Mouse (Mus musculus) left cerebral cortex, adult 9 months (tissue): Measurements from ENCODE around the gene Ttc39a.
"Not testable (repeated sequence)": the region's sequence is repeated elsewhere in the genome, so short reads cannot be mapped to it uniquely, and the experiment has no call there.

Experiments used
- DNase-seq, 2 experiments: peaks; one replicate each; pipeline ENCODE4 v3.0.0; 2022; ENCODE audit warnings: low spot score in 2 of 2

The Ttc39a gene

GRCm38 (mm10) chr4:109406486-109407175 is at the start of gene Ttc39a:
Gene Ttc39a, plus strand, starts transcription at chr4:109406623.
- DNase-seq = no peak

GRCm38 (mm10) chr4:109378107-109378506 is 28.3 kb upstream of the Ttc39a start:
- no peak for DNase-seq

- no peak for DNase-seq
Measured at GRCm38 (mm10) chr4:109382457-109382856, 24.0 kb upstream of the Ttc39a start.

- DNase-seq = no peak
Measured at GRCm38 (mm10) chr4:109385599-109385998, 20.8 kb upstream of the Ttc39a start.

- DNase-seq = no peak
Measured at GRCm38 (mm10) chr4:109393229-109393779, 13.1 kb upstream of the Ttc39a start.

GRCm38 (mm10) chr4:109393902-109394301 is 12.5 kb upstream of the Ttc39a start:
- DNase-seq = no peak

GRCm38 (mm10) chr4:109394314-109395074 is 11.9 kb upstream of the Ttc39a start:
- no peak for DNase-seq

GRCm38 (mm10) chr4:109400366-109400980 is 6.0 kb upstream of the Ttc39a start:
- no peak for DNase-seq

GRCm38 (mm10) chr4:109401176-109401689 is 5.2 kb upstream of the Ttc39a start:
- no peak for DNase-seq

- DNase-seq = not testable (repeated sequence)
Measured at GRCm38 (mm10) chr4:109404908-109405307, 1.5 kb upstream of the Ttc39a start.

- DNase-seq = no peak
Measured at GRCm38 (mm10) chr4:109405415-109405814, 1.0 kb upstream of the Ttc39a start.

GRCm38 (mm10) chr4:109406054-109406485 is 353 bp upstream of the Ttc39a start:
- DNase-seq = peak in 1 of 2 experiments; percentile 52

- DNase-seq = no peak
Measured at GRCm38 (mm10) chr4:109407176-109407520, 725 bp downstream of the Ttc39a start.

- no peak for DNase-seq
Measured at GRCm38 (mm10) chr4:109407701-109408485, 1.5 kb downstream of the Ttc39a start.

- DNase-seq = no peak
Measured at GRCm38 (mm10) chr4:109410681-109411376, 4.4 kb downstream of the Ttc39a start.

- no peak for DNase-seq
Measured at GRCm38 (mm10) chr4:109411377-109411967, 5.0 kb downstream of the Ttc39a start.

- DNase-seq = no peak
Measured at GRCm38 (mm10) chr4:109412233-109412632, 5.8 kb downstream of the Ttc39a start.

GRCm38 (mm10) chr4:109417998-109418397 is 11.6 kb downstream of the Ttc39a start:
- DNase-seq = no peak

- no peak for DNase-seq
Measured at GRCm38 (mm10) chr4:109419017-109419416, 12.6 kb downstream of the Ttc39a start.

GRCm38 (mm10) chr4:109419563-109419962 is 13.1 kb downstream of the Ttc39a start:
- DNase-seq = no peak
